Mouse (Mus musculus): Measurements from ENCODE around the gene Plg. TPM values are rescaled to one million over a fixed set of nuclear protein-coding genes. Genes with fewer than 3 reads are reported as not detected.
A peak's percentile ranks its signal among the peaks of the same experiment; 100 is the strongest.

The Plg gene
- total and polyA plus RNA-seq, 3 experiments, result 0.04 TPM; not detected in 2

- no peak for DNase-seq
- Histone ChIP-seq H3K27ac (no peak overlapping the region), H3K4me1 (ENCODE audit: control insufficient read depth, insufficient read depth, low read length) (no peaks in the 10 kb centered on the region), H3K9ac (ENCODE audit: low read depth, low read length) (no peak overlapping the region), H3K36me3 (ENCODE audit: control insufficient read depth, insufficient read depth, low read length) (no peaks in the 10 kb centered on the region), H3K79me2 (replicated peaks; ENCODE audit: control insufficient read depth, insufficient read depth, low read length) (no peaks in the 10 kb centered on the region), H3K27me3 (ENCODE audit: control insufficient read depth, insufficient read depth, low read length) (no peaks in the 10 kb centered on the region), H3K4me3 (no peak overlapping the region)
- WGBS, result 86% methylated on average over 7 of the region's 7 CpGs
- intact Hi-C loops (cut with DNase I), result no loop called here
- TF ChIP-seq CTCF (IDR thresholded peaks at IDR 0.05) (no peak), POLR2A (IDR thresholded peaks at IDR 0.05; ENCODE audit: insufficient read depth, low read depth, low read length) (no peak), EP300 (IDR thresholded peaks at IDR 0.05; ENCODE audit: insufficient read depth, low read depth, low read length) (no peak)
Measured at GRCm38 (mm10) chr17:12388239-12388638, 9.8 kb downstream of the Plg start.

GRCm38 (mm10) chr17:12396163-12396677 is 17.8 kb downstream of the Plg start:
- no peak overlapping the region for H3K9ac ChIP-seq (ENCODE audit: low read depth, low read length)
- H3K27ac ChIP-seq, result no peak overlapping the region
- H3K79me2 ChIP-seq (replicated peaks; ENCODE audit: control insufficient read depth, insufficient read depth, low read length), result no peaks in the 10 kb centered on the region
- no peak for DNase-seq
- intact Hi-C loops (cut with DNase I), result no loop called here
- no peaks in the 10 kb centered on the region for H3K4me1 ChIP-seq (ENCODE audit: control insufficient read depth, insufficient read depth, low read length)
- H3K4me3 ChIP-seq, result no peak overlapping the region
- WGBS, result 91% methylated on average over 9 of the region's 9 CpGs
- H3K27me3 ChIP-seq (ENCODE audit: control insufficient read depth, insufficient read depth, low read length), result no peaks in the 10 kb centered on the region
- TF ChIP-seq CTCF (IDR thresholded peaks at IDR 0.05), result no peak
- TF ChIP-seq EP300 (IDR thresholded peaks at IDR 0.05; ENCODE audit: insufficient read depth, low read depth, low read length), result no peak
- no peak for TF ChIP-seq POLR2A (IDR thresholded peaks at IDR 0.05; ENCODE audit: insufficient read depth, low read depth, low read length)
- H3K36me3 ChIP-seq (ENCODE audit: control insufficient read depth, insufficient read depth, low read length), result no peaks in the 10 kb centered on the region

- no peak for DNase-seq
- intact Hi-C loops (cut with DNase I), result no loop called here
- Histone ChIP-seq H3K36me3 (ENCODE audit: control insufficient read depth, insufficient read depth, low read length) (no peaks in the 10 kb centered on the region), H3K9ac (ENCODE audit: low read depth, low read length) (no peak overlapping the region), H3K4me3 (no peak overlapping the region), H3K79me2 (replicated peaks; ENCODE audit: control insufficient read depth, insufficient read depth, low read length) (no peaks in the 10 kb centered on the region), H3K27ac (peak overlapping the region; percentile 34; the same call in 1 of the 2 replicates), H3K27me3 (ENCODE audit: control insufficient read depth, insufficient read depth, low read length) (no peaks in the 10 kb centered on the region), H3K4me1 (ENCODE audit: control insufficient read depth, insufficient read depth, low read length) (no peaks in the 10 kb centered on the region)
- TF ChIP-seq CTCF (IDR thresholded peaks at IDR 0.05) (peak; percentile 58), EP300 (IDR thresholded peaks at IDR 0.05; ENCODE audit: insufficient read depth, low read depth, low read length) (no peak)
- WGBS, result 39% methylated on average over 7 of the region's 7 CpGs
Measured at GRCm38 (mm10) chr17:12403420-12403819, 25.0 kb downstream of the Plg start.

GRCm38 (mm10) chr17:12409346-12409944 is 31.0 kb downstream of the Plg start:
- Histone ChIP-seq H3K27me3 (ENCODE audit: control insufficient read depth, insufficient read depth, low read length) (no peaks in the 10 kb centered on the region), H3K79me2 (replicated peaks; ENCODE audit: control insufficient read depth, insufficient read depth, low read length) (no peaks in the 10 kb centered on the region), H3K27ac (no peak overlapping the region), H3K36me3 (ENCODE audit: control insufficient read depth, insufficient read depth, low read length) (no peaks in the 10 kb centered on the region), H3K4me1 (ENCODE audit: control insufficient read depth, insufficient read depth, low read length) (peaks cover 2% of the 10 kb centered on the region; the same call in 1 of the 2 replicates), H3K4me3 (no peak overlapping the region), H3K9ac (ENCODE audit: low read depth, low read length) (no peak overlapping the region)
- TF ChIP-seq POLR2A (IDR thresholded peaks at IDR 0.05; ENCODE audit: insufficient read depth, low read depth, low read length) (no peak), EP300 (IDR thresholded peaks at IDR 0.05; ENCODE audit: insufficient read depth, low read depth, low read length) (no peak), CTCF (IDR thresholded peaks at IDR 0.05) (no peak)
- intact Hi-C loops (cut with DNase I), result no loop called here
- WGBS, result 76% methylated on average over 11 of the region's 11 CpGs
- no peak for DNase-seq

GRCm38 (mm10) chr17:12412181-12412890 is 33.9 kb downstream of the Plg start:
- Histone ChIP-seq H3K9ac (ENCODE audit: low read depth, low read length) (no peak overlapping the region), H3K27ac (peak overlapping the region; percentile 15; the same call in 1 of the 2 replicates), H3K36me3 (ENCODE audit: control insufficient read depth, insufficient read depth, low read length) (no peaks in the 10 kb centered on the region), H3K4me1 (ENCODE audit: control insufficient read depth, insufficient read depth, low read length) (peaks cover 4% of the 10 kb centered on the region), H3K4me3 (no peak overlapping the region), H3K79me2 (replicated peaks; ENCODE audit: control insufficient read depth, insufficient read depth, low read length) (no peaks in the 10 kb centered on the region), H3K27me3 (ENCODE audit: control insufficient read depth, insufficient read depth, low read length) (no peaks in the 10 kb centered on the region)
- TF ChIP-seq EP300 (IDR thresholded peaks at IDR 0.05; ENCODE audit: insufficient read depth, low read depth, low read length) (peak; percentile 73; the same call in 1 of the 2 replicates), CTCF (IDR thresholded peaks at IDR 0.05) (no peak)
- 43% methylated on average over 10 of the region's 10 CpGs for WGBS
- intact Hi-C loops (cut with DNase I), result loop anchor here (10.0 kb wide), 1 partner anchor 452 kb away; the partner anchor contains the start of gene Mas1
- peak in 1 of 2 experiments; percentile 69 for DNase-seq

- 75% methylated on average over 3 of the region's 3 CpGs for WGBS
- Histone ChIP-seq H3K4me3 (no peak overlapping the region), H3K36me3 (ENCODE audit: control insufficient read depth, insufficient read depth, low read length) (no peaks in the 10 kb centered on the region), H3K27ac (no peak overlapping the region), H3K79me2 (replicated peaks; ENCODE audit: control insufficient read depth, insufficient read depth, low read length) (no peaks in the 10 kb centered on the region), H3K27me3 (ENCODE audit: control insufficient read depth, insufficient read depth, low read length) (no peaks in the 10 kb centered on the region), H3K4me1 (ENCODE audit: control insufficient read depth, insufficient read depth, low read length) (peaks cover 4% of the 10 kb centered on the region), H3K9ac (ENCODE audit: low read depth, low read length) (no peak overlapping the region)
- no peak for DNase-seq
- intact Hi-C loops (cut with DNase I), result loop anchor here (10.0 kb wide), 1 partner anchor 452 kb away; the partner anchor contains the start of gene Mas1
- TF ChIP-seq POLR2A (IDR thresholded peaks at IDR 0.05; ENCODE audit: insufficient read depth, low read depth, low read length) (no peak), CTCF (IDR thresholded peaks at IDR 0.05) (no peak), EP300 (IDR thresholded peaks at IDR 0.05; ENCODE audit: insufficient read depth, low read depth, low read length) (no peak)
Measured at GRCm38 (mm10) chr17:12412891-12413237, 34.5 kb downstream of the Plg start.

Measured in heart, adult 2 months (tissue).